Mouse (Mus musculus) olfactory bulb, adult 2 months (tissue): ENCODE measurements around the gene Jam2. TPM values are rescaled to one million over a fixed set of nuclear protein-coding genes. Genes with fewer than 3 reads are reported as not detected.

Experiments
- H3K27ac ChIP-seq: fragments of 200-500 bp; 2 replicates; pipeline ENCODE4 v1.5.1; 2012; ENCODE audit warnings: low read depth, low read length; ENCODE audit not compliant: insufficient read depth
- H3K4me1 ChIP-seq: fragments of 200-500 bp; 2 replicates; pipeline ENCODE4 v1.6.1; 2012; ENCODE audit warnings: low read length; ENCODE audit not compliant: control insufficient read depth, insufficient read depth
- H3K4me3 ChIP-seq: fragments of 200-500 bp; 2 replicates; pipeline ENCODE4 v1.5.1; 2012; ENCODE audit warnings: mild to moderate bottlenecking, low read depth, low read length, moderate library complexity; ENCODE audit not compliant: insufficient read depth
- CTCF ChIP-seq: fragments of 200-500 bp; IDR thresholded peaks from 2 replicates; pipeline ENCODE4 v1.5.1; 2012; ENCODE audit warnings: low read depth, mild to moderate bottlenecking, low read length, moderate library complexity; ENCODE audit not compliant: insufficient read depth
- POLR2A ChIP-seq: fragments of 200-500 bp; IDR thresholded peaks from 2 replicates; pipeline ENCODE4 v1.6.1; 2012; ENCODE audit warnings: mild to moderate bottlenecking, low read depth, low read length, moderate library complexity; ENCODE audit not compliant: insufficient read depth
- WGBS: fragments of 180-500 bp; shearing (Covaris S2); methylation state at CpG from one replicate; pipeline ENCODE4 v1.1.7; 2018; 5-methylcytosine and 5-hydroxymethylcytosine counted together
- polyA plus RNA-seq: library from polyadenylated mRNA; stranded (reverse); fragments of >200 nt; gene quantifications from 2 replicates; pipeline ENCODE4 v1.2.4, GENCODE M21; 2012; ENCODE audit warnings: low replicate concordance; ENCODE audit not compliant: missing spikeins, insufficient read depth, insufficient read length

The Jam2 gene
- polyA plus RNA-seq, 1 experiment, result not detected

DNA sequence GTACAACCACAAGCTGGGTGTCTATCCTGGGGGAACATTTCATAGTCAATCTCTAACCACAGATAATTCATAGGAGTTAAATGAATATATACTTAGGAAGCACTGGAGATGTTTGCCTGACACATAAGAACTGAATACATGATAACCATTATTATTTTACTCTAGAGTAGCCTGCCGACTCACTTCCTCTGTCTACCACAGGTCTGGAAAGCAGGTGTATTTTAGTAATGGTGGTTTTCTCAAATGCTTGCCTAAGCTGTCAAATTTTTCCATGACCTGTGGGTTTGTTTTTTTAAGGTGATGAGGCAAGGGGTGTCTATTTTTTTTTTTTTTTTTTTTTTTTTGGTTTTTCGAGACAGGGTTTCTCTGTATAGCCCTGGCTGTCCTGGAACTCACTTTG lies 26.1 kb downstream of the Jam2 start:
- 95% methylated on average over 1 of the region's 2 CpGs for WGBS
- TF ChIP-seq POLR2A (no peak), CTCF (no peak)
- Histone ChIP-seq H3K4me1 (no peaks in the 10 kb centered on the region), H3K4me3 (no peak overlapping the region), H3K27ac (no peak overlapping the region)

DNA sequence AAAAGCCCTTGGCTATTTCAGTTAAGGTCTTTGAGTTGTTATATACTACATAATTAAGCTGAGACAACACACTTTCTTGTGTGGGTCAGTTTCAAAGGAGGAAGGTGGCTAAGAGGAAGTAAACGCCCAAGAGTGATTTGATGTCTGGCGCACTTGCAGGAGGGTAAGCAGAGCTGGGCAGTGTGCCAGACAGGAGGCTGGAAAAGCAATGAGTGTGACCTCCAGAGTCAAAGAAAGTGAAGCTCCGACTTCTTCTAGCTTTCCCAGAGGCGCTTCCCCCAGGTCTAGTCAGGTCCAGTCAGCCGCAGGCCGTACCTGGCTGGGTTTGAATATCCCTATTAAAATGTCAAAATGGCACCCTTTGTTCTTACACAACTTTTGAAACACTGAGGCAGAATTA lies 28.3 kb downstream of the Jam2 start:
- no peak overlapping the region for H3K27ac ChIP-seq
- no peaks in the 10 kb centered on the region for H3K4me1 ChIP-seq
- WGBS, result 67% methylated on average over 6 of the region's 6 CpGs
- H3K4me3 ChIP-seq, result no peak overlapping the region
- no peak for TF ChIP-seq POLR2A
- TF ChIP-seq CTCF, result no peak

DNA sequence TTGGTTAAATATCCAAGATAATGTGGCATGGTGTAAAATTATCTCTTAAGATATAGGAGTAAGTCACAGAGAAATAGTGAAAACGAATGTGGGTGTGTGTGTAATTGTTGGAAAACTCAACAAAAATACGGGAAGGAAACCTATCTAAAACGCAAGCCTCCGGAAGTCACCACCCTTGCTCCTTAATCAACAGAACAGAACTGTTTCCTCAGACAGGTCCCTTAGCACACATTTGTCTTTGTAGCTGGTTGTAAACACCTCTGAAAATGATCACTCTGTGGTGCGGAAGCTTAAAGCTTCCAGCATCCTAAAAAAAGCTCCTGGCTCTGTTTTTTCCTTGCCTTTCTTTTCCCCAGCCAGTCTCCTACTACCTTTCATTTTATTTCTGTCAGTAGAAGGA lies 30.9 kb downstream of the Jam2 start:
- no peak overlapping the region for H3K4me3 ChIP-seq
- no peaks in the 10 kb centered on the region for H3K4me1 ChIP-seq
- TF ChIP-seq POLR2A (no peak), CTCF (no peak)
- H3K27ac ChIP-seq, result no peak overlapping the region
- WGBS, result 71% methylated on average over 5 of the region's 5 CpGs

DNA sequence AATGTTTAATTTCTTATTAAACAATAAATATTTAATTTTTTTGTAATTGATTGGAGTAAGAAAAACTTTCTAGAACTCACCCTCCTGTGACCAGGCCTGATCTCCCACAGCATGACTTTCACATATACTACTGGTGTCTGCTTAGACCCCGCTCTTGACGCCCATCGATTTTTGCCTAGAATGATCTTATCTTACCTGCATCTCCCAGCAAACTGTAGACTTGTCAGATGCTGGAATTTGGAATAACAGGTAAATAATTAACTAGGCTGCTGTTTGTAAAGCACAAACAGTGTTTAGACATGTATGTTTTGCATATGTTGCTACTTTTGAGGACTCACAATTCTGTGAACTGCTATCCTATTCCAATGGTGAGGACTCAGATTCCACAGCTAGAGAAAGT lies 32.3 kb downstream of the Jam2 start:
- Histone ChIP-seq H3K27ac (no peak overlapping the region), H3K4me1 (no peaks in the 10 kb centered on the region), H3K4me3 (no peak overlapping the region)
- TF ChIP-seq CTCF, result no peak
- no peak for TF ChIP-seq POLR2A
- WGBS, result 95% methylated on average over 3 of the region's 3 CpGs

DNA sequence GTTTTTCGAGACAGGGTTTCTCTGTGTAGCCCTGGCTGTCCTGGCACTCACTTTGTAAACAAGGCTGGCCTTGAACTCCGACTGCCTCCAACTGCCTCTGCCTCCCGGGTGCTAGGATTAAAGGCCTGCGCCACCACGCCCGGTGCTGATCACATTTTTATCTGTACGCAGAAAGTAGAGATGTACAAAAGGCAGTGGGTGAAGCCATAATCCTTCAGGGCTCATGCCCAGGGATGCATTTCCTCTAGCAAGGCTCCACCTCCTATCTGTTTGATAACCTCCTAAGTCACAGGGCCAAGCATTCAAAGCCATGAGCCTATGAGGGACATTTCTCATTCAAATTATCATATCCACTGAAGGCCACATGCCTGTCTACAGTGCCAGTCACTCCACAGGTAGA lies 34.0 kb downstream of the Jam2 start:
- 97% methylated on average over 7 of the region's 7 CpGs for WGBS
- no peak overlapping the region for H3K4me3 ChIP-seq
- TF ChIP-seq CTCF, result no peak
- no peak for TF ChIP-seq POLR2A
- no peaks in the 10 kb centered on the region for H3K4me1 ChIP-seq
- H3K27ac ChIP-seq, result no peak overlapping the region

DNA sequence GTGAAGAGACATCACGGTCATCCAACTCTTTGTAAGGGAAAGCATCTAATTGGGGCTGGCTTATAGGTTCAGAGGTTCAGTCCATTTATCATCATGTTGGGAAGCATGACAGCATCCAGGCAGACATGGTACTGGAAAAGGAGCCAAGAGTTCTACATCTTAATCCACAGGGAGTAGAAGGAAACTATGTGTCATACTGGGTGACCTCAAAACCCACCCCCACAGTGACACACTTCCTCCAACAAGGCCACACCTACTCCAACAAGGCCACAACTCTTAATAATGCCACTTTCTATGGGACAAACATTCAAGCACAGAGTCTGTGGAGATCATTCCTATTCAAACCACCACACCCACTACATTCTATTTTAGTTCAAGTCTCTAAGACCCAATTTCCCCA lies 36.3 kb downstream of the Jam2 start:
- 95% methylated on average over 1 of the region's 1 CpGs for WGBS
- Histone ChIP-seq H3K27ac (no peak overlapping the region), H3K4me3 (no peak overlapping the region), H3K4me1 (no peaks in the 10 kb centered on the region)
- TF ChIP-seq POLR2A (no peak), CTCF (no peak)

DNA sequence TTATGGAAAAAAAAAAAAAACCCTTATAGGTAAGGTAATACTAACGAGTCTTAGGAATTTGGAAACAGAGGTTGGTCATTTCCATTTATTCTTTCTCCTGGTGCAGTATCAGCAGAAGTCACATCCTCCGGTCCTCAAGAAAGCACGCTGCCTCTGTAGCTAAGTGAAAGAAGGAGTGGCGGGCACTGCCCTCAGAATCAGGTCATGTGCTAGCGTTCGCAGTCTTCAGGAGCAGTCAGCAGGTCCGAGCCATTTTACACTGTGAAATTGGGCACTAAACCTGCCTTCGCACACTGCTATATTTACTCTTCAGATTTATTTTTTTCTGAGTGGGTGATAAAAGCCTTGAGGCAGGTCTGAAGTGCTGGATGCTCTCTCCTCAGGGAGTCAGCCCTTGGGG lies 39.9 kb downstream of the Jam2 start:
- Histone ChIP-seq H3K27ac (no peak overlapping the region), H3K4me3 (no peak overlapping the region), H3K4me1 (no peaks in the 10 kb centered on the region)
- TF ChIP-seq CTCF (no peak), POLR2A (no peak)
- 75% methylated on average over 8 of the region's 8 CpGs for WGBS

DNA sequence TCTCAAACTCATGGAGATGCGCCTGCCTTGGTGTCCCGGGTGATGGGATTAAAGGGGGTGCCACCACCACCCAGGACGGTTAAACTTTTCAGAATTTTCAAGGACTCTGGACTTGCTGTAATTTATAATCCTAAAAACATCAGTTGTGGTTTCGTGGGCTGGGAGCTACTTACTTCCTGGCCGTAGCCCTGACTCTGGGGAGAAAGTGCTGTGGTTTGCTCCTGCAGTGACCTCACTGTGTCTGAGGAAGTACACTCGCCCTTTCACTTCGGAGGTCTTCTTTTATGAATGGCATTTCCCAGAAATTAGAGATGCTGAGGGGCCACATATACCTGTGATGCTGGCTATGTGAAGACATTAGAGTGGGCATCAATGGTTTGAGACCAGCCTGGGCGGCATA lies 40.6 kb downstream of the Jam2 start:
- no peak overlapping the region for H3K4me3 ChIP-seq
- TF ChIP-seq CTCF (no peak), POLR2A (no peak)
- WGBS, result 89% methylated on average over 8 of the region's 8 CpGs
- no peak overlapping the region for H3K27ac ChIP-seq
- H3K4me1 ChIP-seq, result no peaks in the 10 kb centered on the region

DNA sequence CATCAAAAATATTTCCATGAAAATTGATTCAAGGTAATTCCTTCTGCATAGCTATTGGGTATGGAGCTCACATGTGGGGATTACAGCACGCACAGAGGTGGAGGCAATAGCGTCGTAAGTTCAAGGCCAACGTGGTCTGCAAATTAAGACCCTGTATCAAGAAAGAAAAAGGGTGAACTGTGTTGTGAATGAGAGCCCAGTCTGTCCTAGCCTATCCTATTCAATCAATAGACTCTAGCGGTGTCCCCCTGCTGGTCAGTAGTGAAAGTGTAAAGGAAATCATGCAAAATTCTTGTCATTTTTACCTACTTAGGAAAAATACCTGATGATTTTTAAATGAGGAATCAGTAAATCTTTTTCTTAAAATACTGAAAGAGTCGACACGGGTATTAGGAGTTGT lies 43.5 kb downstream of the Jam2 start:
- no peak overlapping the region for H3K27ac ChIP-seq
- no peaks in the 10 kb centered on the region for H3K4me1 ChIP-seq
- 31% methylated on average over 7 of the region's 7 CpGs for WGBS
- TF ChIP-seq CTCF, result no peak
- no peak for TF ChIP-seq POLR2A
- no peak overlapping the region for H3K4me3 ChIP-seq

DNA sequence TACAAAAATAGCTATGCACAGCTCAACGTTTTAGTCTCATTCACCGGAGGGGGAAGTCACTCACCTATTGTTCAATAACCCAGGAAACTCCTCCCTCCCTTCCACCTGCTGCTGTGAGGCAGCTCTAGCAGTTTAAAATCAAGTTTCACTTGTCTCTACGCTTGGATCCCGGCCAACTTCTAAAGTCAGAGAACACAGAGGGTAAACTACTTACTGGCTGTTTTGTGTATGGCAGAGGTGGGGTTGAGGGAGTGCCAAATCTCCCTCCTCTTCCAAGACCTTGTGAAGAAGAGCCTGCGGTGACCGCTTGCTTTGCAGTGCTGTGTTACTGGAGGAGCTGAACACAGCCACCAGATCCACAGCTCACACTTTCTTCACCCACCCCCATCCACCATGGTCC lies 51.1 kb downstream of the Jam2 start:
- H3K27ac ChIP-seq, result no peak overlapping the region
- 40% methylated on average over 6 of the region's 6 CpGs for WGBS

More for the DNA sequence above, 51.1 kb downstream of the Jam2 start:
- TF ChIP-seq POLR2A (no peak), CTCF (no peak)
- Histone ChIP-seq H3K4me1 (no peaks in the 10 kb centered on the region), H3K4me3 (no peak overlapping the region)
